Mouse (Mus musculus) liver, postnatal 0 days (tissue): ENCODE data around the gene Nxf1. TPM values are rescaled to one million over a fixed set of nuclear protein-coding genes. Genes with fewer than 3 reads are reported as not detected.

Source experiments
- ATAC-seq: fragments of 200-750 bp; cut with Nextera tagmentation; 2 replicates; pipeline ENCODE4 v1.8.0; 2017; ENCODE audit warnings: mild to moderate bottlenecking, moderate library complexity
- DNase-seq: peaks from one replicate; pipeline ENCODE4 v3.0.0-alpha.2; 2016
- H3K27ac ChIP-seq: fragments of 300-500 bp; sonication (generic); 2 replicates; pipeline ENCODE4 v1.5.1; 2014; ENCODE audit warnings: antibody characterized with exemption, moderate library complexity, mild to moderate bottlenecking, low read depth
- H3K27me3 ChIP-seq: fragments of 300-500 bp; sonication (generic); 2 replicates; pipeline ENCODE4 v1.6.1; 2014; ENCODE audit warnings: low read length, control low read depth, mixed read lengths; ENCODE audit not compliant: insufficient read depth
- H3K36me3 ChIP-seq: fragments of 300-500 bp; sonication (generic); replicated peaks from 2 replicates; pipeline ENCODE4 v1.6.1; 2014; ENCODE audit warnings: mild to moderate bottlenecking, control low read depth, low read length, moderate library complexity, mixed read lengths; ENCODE audit not compliant: insufficient read depth
- H3K4me1 ChIP-seq: fragments of 300-500 bp; sonication (generic); 2 replicates; pipeline ENCODE4 v1.6.1; 2014; ENCODE audit warnings: antibody characterized with exemption, mild to moderate bottlenecking, control low read depth; ENCODE audit not compliant: insufficient read depth
- H3K4me2 ChIP-seq: fragments of 300-500 bp; sonication (generic); 2 replicates; pipeline ENCODE4 v1.6.1; 2014; ENCODE audit warnings: low read depth, mild to moderate bottlenecking, low read length, moderate library complexity, mixed read lengths
- H3K4me3 ChIP-seq: fragments of 300-500 bp; sonication (generic); 2 replicates; pipeline ENCODE4 v1.5.1; 2014; ENCODE audit warnings: low read depth, low read length
- H3K9ac ChIP-seq: fragments of 300-500 bp; sonication (generic); replicated peaks from 2 replicates; pipeline ENCODE4 v1.6.1; 2014; ENCODE audit warnings: mild to moderate bottlenecking, moderate library complexity
- H3K9me3 ChIP-seq: fragments of 300-500 bp; sonication (generic); 2 replicates; pipeline ENCODE4 v1.6.1; 2016; ENCODE audit warnings: mild to moderate bottlenecking, control low read depth, low read length, mixed read lengths
- CTCF ChIP-seq: sonication (generic); IDR thresholded peaks from 2 replicates; pipeline ENCODE4 v1.5.1; 2016; ENCODE audit warnings: antibody characterized with exemption, low read depth
- EP300 ChIP-seq: IDR thresholded peaks from 2 replicates; pipeline ENCODE4 v1.6.1; 2016; ENCODE audit warnings: antibody characterized with exemption, low read depth, mild to moderate bottlenecking
- WGBS: fragments of 180-500 bp; shearing (Covaris S2); extraction: QIAGEN DNeasy Blood & Tissue Kit; methylation state at CpG from one replicate; pipeline ENCODE4 v1.1.7; 2014; ENCODE audit not compliant: insufficient replicate concordance; 5-methylcytosine and 5-hydroxymethylcytosine counted together
- microRNA-seq: library from miRNA; unstranded; fragments of <30 nt; microRNA quantifications from one replicate; pipeline ENCODE4, GENCODE M21; 2016
- polyA plus RNA-seq: library from polyadenylated mRNA; unstranded; fragments of >200 nt; fragmentation: Nextera tagmentation; extraction: Ambion mirVana; gene quantifications from 2 replicates; pipeline ENCODE4 v1.2.1, GENCODE M21; 2015

Nxf1 gene
- polyA plus RNA-seq, 1 experiment from 2014 or later = 49.9 TPM

GRCm38 (mm10) chr19:8819596-8820423 lies 62.9 kb downstream of the Nxf1 start, which contains the start of gene Hnrnpul2:
Gene Hnrnpul2 (plus strand): TSS chr19:8820010.
- DNase-seq = peak; percentile 97
- Histone ChIP-seq H3K27me3 (no peaks in the 10 kb centered on the region), H3K27ac (peak within 1 kb of the TSS; percentile 99), H3K4me2 (peak within 1 kb of the TSS; percentile 87), H3K4me1 (peaks cover 22% of the 10 kb centered on the region), H3K36me3 (peaks cover 30% of the 10 kb centered on the region), H3K9ac (peak within 1 kb of the TSS; percentile 94), H3K4me3 (peak within 1 kb of the TSS; percentile 98), H3K9me3 (no peaks in the 10 kb centered on the region)
- TF ChIP-seq CTCF (peak; percentile 8; the same call in 1 of the 2 replicates), EP300 (0 out of 2 replicates have a peak, but pooled peaks have one; percentile 49)
- under 1% methylated on average over 65 of the region's 83 CpGs for WGBS
- ATAC-seq = peak; percentile 92

Small RNA genes lying within 50 kb of the gene (microRNA-seq; reads per million reads assigned to microRNA genes)
- not detected for gene Mir6992

Other genes with a start within 250 kb of the Nxf1 start
- 0.27 TPM in 2 replicates for gene Slc22a8, start 165.8 kb upstream of the Nxf1 start, polyA plus RNA-seq
- gene Slc22a6, start 139.0 kb upstream of the Nxf1 start, polyA plus RNA-seq = not detected in 2 replicates
- gene Chrm1, start 93.3 kb upstream of the Nxf1 start, polyA plus RNA-seq = not detected in 2 replicates
- gene Slc3a2, start 33.7 kb upstream of the Nxf1 start, polyA plus RNA-seq = 64.4 and 68.0 TPM in 2 replicates
- gene Wdr74, start 21.2 kb upstream of the Nxf1 start, polyA plus RNA-seq = 36.0 and 36.8 TPM in 2 replicates
- gene 1700092M07Rik, start 16.4 kb upstream of the Nxf1 start, polyA plus RNA-seq = 0.31 and 0.43 TPM in 2 replicates
- gene Stx5a, start 15.7 kb upstream of the Nxf1 start, polyA plus RNA-seq = 36.3 and 37.5 TPM in 2 replicates
- 56.0 and 59.1 TPM in 2 replicates for gene Tmem223, start 13.9 kb downstream of the Nxf1 start, polyA plus RNA-seq
- 76.3 and 80.3 TPM in 2 replicates for gene Tmem179b, start 17.4 kb downstream of the Nxf1 start, polyA plus RNA-seq
- 6.6 and 7.9 TPM in 2 replicates for gene Taf6l, start 29.3 kb downstream of the Nxf1 start, polyA plus RNA-seq
- 61.7 and 63.3 TPM in 2 replicates for gene Polr2g, start 41.5 kb downstream of the Nxf1 start, polyA plus RNA-seq
- gene Zbtb3, start 45.5 kb downstream of the Nxf1 start, polyA plus RNA-seq = 0.82 and 0.91 TPM in 2 replicates
- 9.8 and 12.5 TPM in 2 replicates for gene Ttc9c, start 62.3 kb downstream of the Nxf1 start, polyA plus RNA-seq
- 2.1 and 2.3 TPM in 2 replicates for gene Hnrnpul2, start 62.9 kb downstream of the Nxf1 start, polyA plus RNA-seq
- not detected in 2 replicates for gene AC129217.1, start 72.7 kb downstream of the Nxf1 start, polyA plus RNA-seq
- 30.5 and 32.7 TPM in 2 replicates for gene Bscl2, start 80.4 kb downstream of the Nxf1 start, polyA plus RNA-seq
- gene Gng3, start 82.1 kb downstream of the Nxf1 start, polyA plus RNA-seq = 0.08 and 0.23 TPM in 2 replicates
- gene Lrrn4cl, start 93.7 kb downstream of the Nxf1 start, polyA plus RNA-seq = 0.24 and 0.26 TPM in 2 replicates
- gene Ubxn1, start 114.4 kb downstream of the Nxf1 start, polyA plus RNA-seq = 147 TPM in 2 replicates
- gene Uqcc3, start 123.8 kb downstream of the Nxf1 start, polyA plus RNA-seq = 48.6 and 52.6 TPM in 2 replicates
- gene Lbhd1, start 126.7 kb downstream of the Nxf1 start, polyA plus RNA-seq = 27.5 and 31.3 TPM in 2 replicates
- not detected in 2 replicates for gene Gm49403, start 126.9 kb downstream of the Nxf1 start, polyA plus RNA-seq
- 30.5 and 32.5 TPM in 2 replicates for gene 1810009A15Rik, start 131.8 kb downstream of the Nxf1 start, polyA plus RNA-seq
- not detected in 2 replicates for gene Gm49416, start 131.9 kb downstream of the Nxf1 start, polyA plus RNA-seq
- 11.4 and 12.1 TPM in 2 replicates for gene Ints5, start 135.9 kb downstream of the Nxf1 start, polyA plus RNA-seq
- 29.4 and 32.4 TPM in 2 replicates for gene Ganab, start 141.0 kb downstream of the Nxf1 start, polyA plus RNA-seq
- 20.2 and 22.3 TPM in 2 replicates for gene B3gat3, start 163.3 kb downstream of the Nxf1 start, polyA plus RNA-seq
- gene Rom1, start 172.3 kb downstream of the Nxf1 start, polyA plus RNA-seq = 2.0 and 2.5 TPM in 2 replicates
- 8.0 and 9.5 TPM in 2 replicates for gene Eml3, start 172.5 kb downstream of the Nxf1 start, polyA plus RNA-seq
- 43.0 and 45.7 TPM in 2 replicates for gene Mta2, start 184.8 kb downstream of the Nxf1 start, polyA plus RNA-seq
- gene Tut1, start 196.8 kb downstream of the Nxf1 start, polyA plus RNA-seq = 9.0 and 10.7 TPM in 2 replicates
- gene Eef1g, start 210.0 kb downstream of the Nxf1 start, polyA plus RNA-seq = 129 and 134 TPM in 2 replicates
- gene Ahnak, start 232.2 kb downstream of the Nxf1 start, polyA plus RNA-seq = 3.5 and 4.0 TPM in 2 replicates